Mouse (Mus musculus): ENCODE data around the gene Anks1b. TPM values are rescaled to one million over a fixed set of nuclear protein-coding genes. Genes with fewer than 3 reads are reported as not detected.
A peak's percentile ranks its signal among the peaks of the same experiment; 100 is the strongest.
"Not testable (repeated sequence)": the region's sequence is repeated elsewhere in the genome, so short reads cannot be mapped to it uniquely, and the experiment has no call there.

The Anks1b gene
- polyA plus RNA-seq, 1 experiment from 2014 or later = 96.8 TPM

DNA sequence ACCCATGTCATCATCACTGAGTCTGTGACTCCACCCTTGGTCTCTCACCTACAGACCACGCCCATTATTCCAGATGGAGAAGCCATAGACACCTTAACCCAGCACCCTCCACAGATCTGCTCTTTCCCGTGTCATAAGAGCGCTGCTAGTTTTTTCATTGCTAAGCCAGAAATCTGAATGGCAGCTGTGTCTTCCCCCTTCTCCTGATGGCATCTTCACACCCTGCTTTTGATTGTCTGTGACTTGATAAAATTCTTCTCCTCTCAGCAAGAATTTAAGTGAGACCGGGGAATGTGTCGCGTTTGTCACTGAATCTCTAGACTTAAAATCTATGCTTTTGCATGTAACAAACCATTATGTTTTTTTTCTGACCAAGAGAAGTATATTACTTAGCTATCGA lies 736.1 kb downstream of the Anks1b start:
- Histone ChIP-seq H3K4me2 (no peak overlapping the region), H3K9ac (no peak overlapping the region), H3K4me1 (no peaks in the 10 kb centered on the region), H3K4me3 (no peak overlapping the region), H3K9me3 (no peaks in the 10 kb centered on the region), H3K36me3 (replicated peaks) (no peaks in the 10 kb centered on the region), H3K27ac (no peak overlapping the region), H3K27me3 (replicated peaks) (no peaks in the 10 kb centered on the region)
- ATAC-seq (replicated peaks) = no peak
- 91% methylated on average over 7 of the region's 7 CpGs for WGBS

GRCm38 (mm10) chr10:90613051-90613450 lies 739.7 kb downstream of the Anks1b start:
- Histone ChIP-seq H3K27me3 (replicated peaks) (no peaks in the 10 kb centered on the region), H3K4me3 (no peak overlapping the region), H3K9me3 (no peaks in the 10 kb centered on the region), H3K4me2 (no peak overlapping the region), H3K9ac (no peak overlapping the region), H3K36me3 (replicated peaks) (no peaks in the 10 kb centered on the region), H3K27ac (no peak overlapping the region), H3K4me1 (peaks cover 7% of the 10 kb centered on the region)
- no peak for ATAC-seq (replicated peaks)
- 98% methylated on average over 3 of the region's 3 CpGs for WGBS

- Histone ChIP-seq H3K9me3 (no peaks in the 10 kb centered on the region), H3K4me2 (no peak overlapping the region), H3K27me3 (replicated peaks) (no peaks in the 10 kb centered on the region), H3K9ac (no peak overlapping the region), H3K4me1 (peaks cover 7% of the 10 kb centered on the region), H3K36me3 (replicated peaks) (no peaks in the 10 kb centered on the region), H3K4me3 (no peak overlapping the region), H3K27ac (peak overlapping the region; percentile 45)
- ATAC-seq (replicated peaks) = peak; percentile 63; the same call in 1 of the 2 replicates
- WGBS = 43% methylated on average over 2 of the region's 2 CpGs
Measured at GRCm38 (mm10) chr10:90615196-90615595, 741.9 kb downstream of the Anks1b start.

GRCm38 (mm10) chr10:90616622-90617021 lies 743.3 kb downstream of the Anks1b start:
- Histone ChIP-seq H3K4me1 (peaks cover 7% of the 10 kb centered on the region), H3K4me2 (no peak overlapping the region), H3K9me3 (no peaks in the 10 kb centered on the region), H3K4me3 (no peak overlapping the region), H3K27me3 (replicated peaks) (no peaks in the 10 kb centered on the region), H3K9ac (no peak overlapping the region), H3K27ac (no peak overlapping the region), H3K36me3 (replicated peaks) (no peaks in the 10 kb centered on the region)
- 94% methylated on average over 2 of the region's 2 CpGs for WGBS
- no peak for ATAC-seq (replicated peaks)

DNA sequence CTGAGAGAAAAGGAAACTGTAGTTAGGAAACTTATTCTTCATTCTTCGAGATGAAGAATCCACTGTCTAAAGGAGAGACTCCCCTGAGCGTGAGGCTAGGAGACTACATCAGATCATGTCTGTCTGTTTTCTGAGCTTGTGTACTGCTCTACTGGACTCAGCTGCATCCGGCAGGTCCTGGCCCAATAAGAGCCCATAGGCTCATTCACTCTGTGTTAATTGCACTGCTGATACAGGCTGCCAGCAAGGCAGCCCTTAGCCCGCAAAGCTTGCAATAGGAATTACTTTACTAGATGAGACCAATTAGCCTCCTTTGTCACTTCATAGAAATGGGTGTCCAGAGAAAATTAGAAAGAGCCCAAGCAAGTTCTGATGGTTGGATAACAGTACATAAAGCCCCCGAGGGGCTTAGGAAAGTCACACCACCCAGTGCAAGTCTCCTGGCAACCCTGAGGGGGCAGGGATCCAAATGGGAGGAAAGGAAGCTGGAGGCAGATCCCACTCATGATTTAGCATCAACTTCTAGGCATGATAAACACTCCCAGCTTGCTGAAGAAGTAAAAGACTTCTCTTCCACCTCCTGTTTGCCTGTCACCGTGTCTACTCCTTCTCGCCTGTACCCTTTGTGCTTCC lies 744.5 kb downstream of the Anks1b start:
- Histone ChIP-seq H3K27me3 (replicated peaks) (no peaks in the 10 kb centered on the region), H3K4me1 (peaks cover 7% of the 10 kb centered on the region), H3K9ac (no peak overlapping the region), H3K9me3 (no peaks in the 10 kb centered on the region), H3K36me3 (replicated peaks) (no peaks in the 10 kb centered on the region), H3K4me2 (no peak overlapping the region), H3K27ac (no peak overlapping the region), H3K4me3 (no peak overlapping the region)
- 79% methylated on average over 7 of the region's 7 CpGs for WGBS
- no peak for ATAC-seq (replicated peaks)

- Histone ChIP-seq H3K27me3 (replicated peaks) (no peaks in the 10 kb centered on the region), H3K4me1 (no peaks in the 10 kb centered on the region), H3K9ac (no peak overlapping the region), H3K4me2 (no peak overlapping the region), H3K4me3 (no peak overlapping the region), H3K36me3 (replicated peaks) (no peaks in the 10 kb centered on the region), H3K9me3 (no peaks in the 10 kb centered on the region), H3K27ac (no peak overlapping the region)
- WGBS = 75% methylated on average over 5 of the region's 5 CpGs
- no peak for ATAC-seq (replicated peaks)
Measured at GRCm38 (mm10) chr10:90627532-90627931, 754.2 kb downstream of the Anks1b start.

- Histone ChIP-seq H3K4me2 (no peak overlapping the region), H3K4me3 (no peak overlapping the region), H3K27ac (no peak overlapping the region), H3K36me3 (replicated peaks) (no peaks in the 10 kb centered on the region), H3K4me1 (no peaks in the 10 kb centered on the region), H3K9me3 (no peaks in the 10 kb centered on the region), H3K27me3 (replicated peaks) (no peaks in the 10 kb centered on the region), H3K9ac (no peak overlapping the region)
- WGBS = 80% methylated on average over 7 of the region's 7 CpGs
- no peak for ATAC-seq (replicated peaks)
Measured at GRCm38 (mm10) chr10:90630099-90630698, 756.9 kb downstream of the Anks1b start.

- H3K4me3 ChIP-seq; H3K36me3 ChIP-seq (replicated peaks); H3K27ac ChIP-seq; H3K27me3 ChIP-seq (replicated peaks); H3K9me3 ChIP-seq; H3K4me1 ChIP-seq; H3K4me2 ChIP-seq; H3K9ac ChIP-seq; ATAC-seq (replicated peaks): not testable (repeated sequence)
- WGBS = 91% methylated on average over 3 of the region's 3 CpGs
Measured at GRCm38 (mm10) chr10:90630794-90631193, 757.5 kb downstream of the Anks1b start.

- H3K4me2 ChIP-seq = no peak overlapping the region
- no peak overlapping the region for H3K4me3 ChIP-seq
- H3K9ac ChIP-seq = no peak overlapping the region
- ATAC-seq (replicated peaks) = no peak
- H3K27me3 ChIP-seq (replicated peaks) = no peaks in the 10 kb centered on the region
- H3K36me3 ChIP-seq (replicated peaks) = no peaks in the 10 kb centered on the region
- no peaks in the 10 kb centered on the region for H3K9me3 ChIP-seq
- 80% methylated on average over 4 of the region's 4 CpGs for WGBS
- H3K4me1 ChIP-seq = no peaks in the 10 kb centered on the region
- no peak overlapping the region for H3K27ac ChIP-seq
Measured at GRCm38 (mm10) chr10:90637352-90637751, 764.0 kb downstream of the Anks1b start.

- H3K4me3 ChIP-seq = no peak overlapping the region
- H3K9ac ChIP-seq = no peak overlapping the region
- no peak overlapping the region for H3K4me2 ChIP-seq
- ATAC-seq (replicated peaks) = no peak
- H3K9me3 ChIP-seq = no peaks in the 10 kb centered on the region
- H3K36me3 ChIP-seq (replicated peaks) = no peaks in the 10 kb centered on the region
- H3K27ac ChIP-seq = no peak overlapping the region
- H3K27me3 ChIP-seq (replicated peaks) = no peaks in the 10 kb centered on the region
- WGBS = 79% methylated on average over 2 of the region's 2 CpGs
- no peaks in the 10 kb centered on the region for H3K4me1 ChIP-seq
Measured at GRCm38 (mm10) chr10:90649681-90650080, 776.4 kb downstream of the Anks1b start.

- H3K27ac ChIP-seq = no peak overlapping the region
- peak; percentile 54; the same call in 1 of the 2 replicates for ATAC-seq (replicated peaks)
- WGBS = 61% methylated on average over 7 of the region's 7 CpGs
- H3K27me3 ChIP-seq (replicated peaks) = no peaks in the 10 kb centered on the region
- H3K4me3 ChIP-seq = no peak overlapping the region
- H3K9me3 ChIP-seq = no peaks in the 10 kb centered on the region
- no peak overlapping the region for H3K9ac ChIP-seq
- no peaks in the 10 kb centered on the region for H3K36me3 ChIP-seq (replicated peaks)
- peaks cover 2% of the 10 kb centered on the region; the same call in 1 of the 2 replicates for H3K4me1 ChIP-seq
- no peak overlapping the region for H3K4me2 ChIP-seq
Measured at GRCm38 (mm10) chr10:90657416-90658120, 784.3 kb downstream of the Anks1b start.

- Histone ChIP-seq H3K27me3 (replicated peaks) (no peaks in the 10 kb centered on the region), H3K4me1 (no peaks in the 10 kb centered on the region), H3K4me2 (no peak overlapping the region), H3K4me3 (no peak overlapping the region), H3K27ac (no peak overlapping the region), H3K9ac (no peak overlapping the region), H3K36me3 (replicated peaks) (no peaks in the 10 kb centered on the region), H3K9me3 (no peaks in the 10 kb centered on the region)
- no peak for ATAC-seq (replicated peaks)
- 92% methylated on average over 2 of the region's 2 CpGs for WGBS
Measured at GRCm38 (mm10) chr10:90666746-90667145, 793.4 kb downstream of the Anks1b start.

Measured in midbrain, embryonic 15.5 days (tissue).